Mouse (Mus musculus): ENCODE results near the gene Enah. TPM values are rescaled to one million over a fixed set of nuclear protein-coding genes. Genes with fewer than 3 reads are reported as not detected.

The Enah gene
- polyA plus RNA-seq, 1 experiment from 2014 or later: 37.9 TPM

DNA sequence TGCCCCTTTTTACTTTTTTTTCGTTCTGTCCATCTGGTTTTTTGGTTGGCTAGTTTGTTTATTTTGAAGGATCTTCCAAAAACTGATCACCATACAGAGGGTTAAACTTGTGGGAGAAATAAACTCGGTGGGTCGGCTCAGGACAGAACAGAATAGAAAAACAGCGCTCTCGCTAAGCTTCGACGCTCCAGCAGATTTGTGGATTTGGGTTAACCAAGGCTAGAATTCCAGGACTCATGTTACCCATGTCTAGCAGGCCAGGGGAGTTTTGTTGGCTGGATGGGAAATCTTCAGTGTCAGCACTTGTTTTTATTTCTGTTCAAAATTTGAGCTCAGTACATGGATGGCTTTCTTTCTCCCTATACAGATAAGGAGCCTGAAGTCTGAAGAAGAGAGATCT, 30.0 kb upstream of the Enah start:
- ATAC-seq (ENCODE audit: low FRiP score): no peak
- H3K4me2 ChIP-seq: no peak overlapping the region
- WGBS: 75% methylated on average over 7 of the region's 7 CpGs

DNA sequence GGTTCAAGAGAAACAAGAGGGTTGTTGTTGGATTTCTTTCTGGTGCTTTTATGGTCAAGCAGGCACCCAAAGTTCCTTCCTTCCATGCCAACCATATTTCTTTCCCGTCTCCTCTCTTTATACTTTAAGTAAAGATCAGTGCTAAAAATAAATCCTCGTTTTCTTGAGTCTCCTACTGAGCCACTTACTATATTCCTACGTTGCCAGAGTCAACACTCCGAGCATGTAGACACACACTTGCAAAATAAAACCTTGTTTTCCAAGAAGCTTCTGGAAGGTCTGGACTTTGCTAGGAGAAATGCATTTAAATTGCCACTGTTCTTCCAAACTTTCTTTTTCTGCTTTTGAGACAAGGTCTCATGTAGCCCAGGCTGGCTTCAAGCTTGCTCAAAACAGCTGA, 28.3 kb upstream of the Enah start:
- Histone ChIP-seq H3K36me3 (no peaks in the 10 kb centered on the region), H3K4me2 (no peak overlapping the region), H3K27me3 (no peaks in the 10 kb centered on the region), H3K4me3 (no peak overlapping the region), H3K9ac (no peak overlapping the region), H3K27ac (no peak overlapping the region), H3K9me3 (no peaks in the 10 kb centered on the region), H3K4me1 (replicated peaks) (peaks cover 19% of the 10 kb centered on the region)
- ATAC-seq (ENCODE audit: low FRiP score): no peak
- 92% methylated on average over 4 of the region's 4 CpGs for WGBS

More for the DNA sequence above, 30.0 kb upstream of the Enah start:
- Histone ChIP-seq H3K9ac (no peak overlapping the region), H3K4me1 (replicated peaks) (peaks cover 20% of the 10 kb centered on the region), H3K9me3 (no peaks in the 10 kb centered on the region), H3K27me3 (no peaks in the 10 kb centered on the region), H3K27ac (no peak overlapping the region), H3K36me3 (no peaks in the 10 kb centered on the region), H3K4me3 (no peak overlapping the region)

DNA sequence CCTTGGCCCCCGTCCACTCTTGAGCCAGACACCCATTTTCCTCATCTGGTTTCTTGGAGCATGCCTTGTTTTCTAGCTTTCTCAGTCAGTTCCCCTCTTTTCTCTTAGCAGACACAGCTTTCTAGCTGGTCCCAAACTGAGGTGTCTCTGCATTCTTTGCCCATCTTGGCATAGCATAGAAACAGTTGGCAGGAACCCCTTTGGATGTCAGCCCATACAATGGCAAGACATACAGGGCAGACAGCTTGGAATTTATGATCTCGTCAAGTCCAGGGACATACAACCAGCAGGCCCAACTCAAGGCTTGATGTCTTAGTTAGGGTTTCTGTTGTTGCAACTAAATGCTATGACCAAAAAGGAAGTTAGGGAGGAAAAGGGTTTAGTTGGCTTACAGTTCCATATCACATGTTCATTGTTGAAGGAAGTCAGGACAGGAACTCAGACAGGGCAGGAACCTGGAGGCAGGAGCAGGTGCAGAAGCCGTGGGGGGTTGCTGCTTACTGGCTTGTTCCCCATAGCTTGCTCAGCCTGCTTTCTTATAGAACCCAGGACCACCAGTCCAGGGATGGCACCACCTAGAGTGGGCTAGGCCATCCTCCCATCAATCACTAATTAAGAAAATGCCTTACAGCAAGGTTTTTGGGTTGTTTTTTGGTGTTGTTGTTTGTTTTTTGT, 27.4 kb upstream of the Enah start:
- H3K27ac ChIP-seq: no peak overlapping the region
- H3K9me3 ChIP-seq: no peaks in the 10 kb centered on the region
- ATAC-seq (ENCODE audit: low FRiP score): no peak
- H3K4me2 ChIP-seq: no peak overlapping the region
- no peak overlapping the region for H3K9ac ChIP-seq
- peaks cover 14% of the 10 kb centered on the region for H3K4me1 ChIP-seq (replicated peaks)
- H3K4me3 ChIP-seq: no peak overlapping the region
- no peaks in the 10 kb centered on the region for H3K27me3 ChIP-seq
- no peaks in the 10 kb centered on the region for H3K36me3 ChIP-seq
- WGBS: 94% methylated on average over 3 of the region's 3 CpGs

DNA sequence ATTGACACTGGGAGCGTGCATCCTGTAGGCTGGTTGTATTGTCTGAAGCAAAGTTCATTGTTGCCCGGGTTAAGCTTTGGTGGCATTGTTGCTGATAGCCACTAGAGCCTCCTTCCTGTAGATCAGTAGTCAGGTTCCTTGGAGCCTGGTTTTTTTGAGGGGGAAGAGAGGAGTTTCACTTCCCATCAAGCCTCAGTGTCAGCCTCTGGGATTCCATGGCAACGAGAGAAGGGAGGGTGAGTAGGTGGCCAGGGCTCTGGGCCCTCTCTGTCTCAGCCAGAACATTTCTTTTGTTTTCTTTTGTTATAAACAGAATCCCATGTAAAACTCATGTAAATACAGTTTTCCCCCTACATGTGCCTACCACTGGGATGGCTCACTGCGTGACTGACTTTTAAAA, 25.4 kb upstream of the Enah start:
- no peak for ATAC-seq (ENCODE audit: low FRiP score)
- peaks cover 14% of the 10 kb centered on the region for H3K4me1 ChIP-seq (replicated peaks)
- WGBS: 38% methylated on average over 4 of the region's 4 CpGs

DNA sequence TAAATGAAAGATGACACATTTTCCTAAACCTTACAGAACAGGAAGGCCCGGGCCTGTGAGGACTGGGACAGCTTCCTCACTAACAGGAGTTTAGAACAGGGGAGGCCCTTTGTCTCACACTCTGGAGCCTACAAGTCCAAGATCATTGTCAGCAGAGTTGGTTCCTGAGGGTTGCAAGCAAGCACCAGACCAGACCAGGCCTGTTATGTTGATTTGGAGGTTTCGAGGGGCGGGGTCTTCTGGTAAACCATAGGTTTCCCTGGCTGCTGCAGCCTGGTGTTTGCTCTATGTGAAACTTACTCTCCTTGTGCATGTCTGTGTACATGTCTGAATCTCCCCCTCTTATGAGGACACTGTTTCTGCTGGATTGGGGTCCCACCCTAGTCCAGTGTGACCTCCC, 20.7 kb upstream of the Enah start:
- H3K4me3 ChIP-seq: no peak overlapping the region
- H3K36me3 ChIP-seq: no peaks in the 10 kb centered on the region
- no peaks in the 10 kb centered on the region for H3K27me3 ChIP-seq
- H3K4me2 ChIP-seq: no peak overlapping the region
- H3K4me1 ChIP-seq (replicated peaks): peaks cover 9% of the 10 kb centered on the region
- H3K9me3 ChIP-seq: no peaks in the 10 kb centered on the region
- H3K9ac ChIP-seq: no peak overlapping the region
- ATAC-seq (ENCODE audit: low FRiP score): no peak
- H3K27ac ChIP-seq: no peak overlapping the region
- WGBS: 98% methylated on average over 3 of the region's 3 CpGs

More for the DNA sequence above, 25.4 kb upstream of the Enah start:
- Histone ChIP-seq H3K4me2 (no peak overlapping the region), H3K27ac (peak overlapping the region; percentile 50; the same call in 1 of the 2 replicates), H3K27me3 (no peaks in the 10 kb centered on the region), H3K4me3 (no peak overlapping the region), H3K9ac (no peak overlapping the region; the same call in 1 of the 2 replicates), H3K9me3 (no peaks in the 10 kb centered on the region), H3K36me3 (no peaks in the 10 kb centered on the region)

DNA sequence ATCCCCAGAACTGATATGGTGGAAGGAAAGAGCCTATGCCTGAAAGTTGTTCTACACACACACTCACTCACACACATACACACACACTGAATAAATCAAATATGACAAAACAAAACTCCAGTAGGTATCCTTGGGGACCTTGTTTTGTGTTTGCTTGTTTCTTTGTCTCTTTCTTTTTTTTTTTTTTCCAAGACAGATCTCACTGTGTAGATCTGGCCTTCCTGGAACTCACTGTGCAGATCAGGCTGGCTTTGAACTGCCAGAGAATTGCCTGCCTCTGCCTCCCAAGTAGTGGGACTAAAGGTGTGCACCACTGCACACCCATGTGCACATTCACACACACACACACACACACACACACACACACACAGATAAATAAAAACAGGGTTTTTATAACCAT, 12.0 kb upstream of the Enah start:
- Histone ChIP-seq H3K27me3 (no peaks in the 10 kb centered on the region), H3K36me3 (no peaks in the 10 kb centered on the region), H3K27ac (no peak overlapping the region), H3K9ac (no peak overlapping the region), H3K4me2 (no peak overlapping the region), H3K4me3 (no peak overlapping the region), H3K4me1 (replicated peaks) (no peaks in the 10 kb centered on the region), H3K9me3 (no peaks in the 10 kb centered on the region)
- ATAC-seq (ENCODE audit: low FRiP score): no peak

DNA sequence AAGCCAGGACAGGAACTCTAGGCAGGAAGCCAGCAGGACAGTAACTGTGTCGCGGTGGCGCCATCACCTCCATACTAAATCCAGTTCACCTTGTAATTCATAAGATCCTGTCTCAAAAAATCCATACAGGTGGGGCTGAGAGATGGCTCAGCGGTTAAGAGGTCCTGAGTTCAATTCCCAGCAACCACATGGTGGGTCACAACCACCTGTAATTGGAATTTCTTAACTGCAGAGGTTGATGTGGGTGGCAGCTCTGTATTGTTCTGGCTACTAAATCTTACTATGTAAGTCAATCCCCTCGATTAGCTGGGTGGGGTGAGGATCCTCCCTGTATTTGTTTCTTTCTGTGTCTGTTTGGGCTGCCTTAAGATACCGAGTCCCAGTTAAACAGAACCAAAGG, 11.3 kb upstream of the Enah start:
- no peaks in the 10 kb centered on the region for H3K36me3 ChIP-seq
- whole genome bisulfite sequencing: 89% methylated on average over 6 of the region's 6 CpGs
- H3K9me3 ChIP-seq: no peaks in the 10 kb centered on the region
- no peak overlapping the region for H3K4me2 ChIP-seq
- H3K9ac ChIP-seq: no peak overlapping the region
- no peak overlapping the region for H3K4me3 ChIP-seq
- no peaks in the 10 kb centered on the region for H3K27me3 ChIP-seq
- no peak for ATAC-seq (ENCODE audit: low FRiP score)
- no peaks in the 10 kb centered on the region for H3K4me1 ChIP-seq (replicated peaks)
- no peak overlapping the region for H3K27ac ChIP-seq

DNA sequence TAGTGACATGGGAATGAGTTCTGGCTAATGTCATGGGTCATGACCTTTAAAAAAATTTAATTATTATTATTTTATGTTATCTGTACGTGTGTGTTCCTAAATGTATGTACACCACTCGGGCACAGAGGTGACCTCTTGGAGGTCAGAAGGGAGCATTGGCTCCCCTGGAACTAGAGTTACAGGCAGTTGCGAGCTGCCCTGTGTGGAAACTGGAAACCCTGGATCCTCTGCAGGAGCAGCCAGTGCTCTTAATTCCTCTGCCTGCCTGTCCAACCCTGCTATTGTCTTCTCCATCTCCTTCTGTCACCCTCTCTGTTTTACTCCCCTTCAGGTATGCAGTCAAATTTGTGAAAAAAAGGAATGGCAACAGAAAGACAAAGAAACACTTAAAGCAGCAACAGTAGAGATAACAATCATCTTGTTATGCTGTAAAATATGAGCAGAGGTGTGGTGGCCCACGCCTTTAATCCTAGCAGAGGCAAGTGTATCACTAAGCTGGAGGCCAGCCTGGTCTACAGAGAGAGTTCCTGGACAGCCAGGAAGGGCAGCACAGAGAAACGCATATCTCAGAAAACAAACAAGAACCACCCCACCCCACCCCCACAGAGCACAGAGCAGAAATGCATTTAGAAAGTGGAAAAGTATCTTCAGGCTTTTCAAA, 10.3 kb upstream of the Enah start:
- no peak overlapping the region for H3K27ac ChIP-seq
- H3K36me3 ChIP-seq: no peaks in the 10 kb centered on the region
- no peaks in the 10 kb centered on the region for H3K27me3 ChIP-seq
- peaks cover 5% of the 10 kb centered on the region; the same call in 1 of the 2 replicates for H3K4me1 ChIP-seq (replicated peaks)
- no peak overlapping the region for H3K4me3 ChIP-seq
- no peak for ATAC-seq (ENCODE audit: low FRiP score)
- H3K4me2 ChIP-seq: no peak overlapping the region
- H3K9ac ChIP-seq: no peak overlapping the region
- no peaks in the 10 kb centered on the region for H3K9me3 ChIP-seq
- WGBS: 69% methylated on average over 5 of the region's 5 CpGs

DNA sequence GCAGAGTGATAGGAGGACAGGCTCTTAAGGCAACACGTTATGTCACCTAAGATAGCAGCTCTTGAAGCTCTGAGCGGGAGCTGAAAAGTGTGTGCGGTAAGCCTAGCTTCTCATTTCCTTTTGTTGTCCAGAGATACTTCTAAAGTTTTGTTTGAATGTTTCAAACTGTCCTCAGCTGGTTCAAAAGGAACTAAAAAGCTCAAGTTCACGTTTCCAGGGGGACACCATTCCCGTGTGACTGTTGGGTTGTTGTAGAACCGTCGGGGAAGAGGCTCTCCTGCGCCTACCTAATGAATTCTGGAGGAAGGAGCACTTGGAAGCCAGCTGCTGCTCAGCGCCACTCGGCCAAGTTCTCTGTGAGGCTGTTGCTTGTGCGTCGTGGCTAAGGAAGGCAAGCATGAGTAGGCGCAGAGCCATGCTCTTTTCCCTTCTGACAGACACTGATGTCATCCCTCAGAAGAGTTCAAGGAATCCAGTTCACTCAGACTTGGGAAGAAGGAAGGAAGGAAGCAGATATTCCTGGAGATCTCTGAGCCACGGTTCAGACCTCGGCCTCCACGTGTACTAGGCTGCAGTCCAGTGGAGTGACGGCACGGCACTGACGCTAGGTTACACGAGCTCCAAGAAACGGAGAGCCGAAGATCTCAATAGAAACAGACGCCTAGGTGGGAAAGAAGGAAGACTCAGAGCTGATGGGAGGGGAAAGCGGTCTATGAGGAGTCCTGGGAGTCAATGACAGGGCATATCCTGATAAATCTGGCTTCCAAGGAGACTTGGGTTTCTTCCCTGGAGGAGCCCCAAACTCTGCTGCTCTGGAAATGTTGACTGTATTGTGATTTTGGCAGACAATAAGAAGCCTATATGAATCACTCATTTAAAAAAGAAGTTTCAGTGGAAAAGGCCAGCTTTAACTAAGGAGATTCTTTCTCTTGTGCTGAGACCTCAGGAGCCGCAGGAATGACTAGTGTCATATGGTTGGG, 8.7 kb upstream of the Enah start:
- H3K4me1 ChIP-seq (replicated peaks): peaks cover 5% of the 10 kb centered on the region; the same call in 1 of the 2 replicates
- no peaks in the 10 kb centered on the region for H3K27me3 ChIP-seq
- no peak overlapping the region for H3K4me3 ChIP-seq
- 85% methylated on average over 25 of the region's 25 CpGs for WGBS
- no peak for ATAC-seq (ENCODE audit: low FRiP score)
- H3K27ac ChIP-seq: no peak overlapping the region
- H3K36me3 ChIP-seq: no peaks in the 10 kb centered on the region
- H3K4me2 ChIP-seq: no peak overlapping the region
- no peaks in the 10 kb centered on the region for H3K9me3 ChIP-seq
- no peak overlapping the region for H3K9ac ChIP-seq

DNA sequence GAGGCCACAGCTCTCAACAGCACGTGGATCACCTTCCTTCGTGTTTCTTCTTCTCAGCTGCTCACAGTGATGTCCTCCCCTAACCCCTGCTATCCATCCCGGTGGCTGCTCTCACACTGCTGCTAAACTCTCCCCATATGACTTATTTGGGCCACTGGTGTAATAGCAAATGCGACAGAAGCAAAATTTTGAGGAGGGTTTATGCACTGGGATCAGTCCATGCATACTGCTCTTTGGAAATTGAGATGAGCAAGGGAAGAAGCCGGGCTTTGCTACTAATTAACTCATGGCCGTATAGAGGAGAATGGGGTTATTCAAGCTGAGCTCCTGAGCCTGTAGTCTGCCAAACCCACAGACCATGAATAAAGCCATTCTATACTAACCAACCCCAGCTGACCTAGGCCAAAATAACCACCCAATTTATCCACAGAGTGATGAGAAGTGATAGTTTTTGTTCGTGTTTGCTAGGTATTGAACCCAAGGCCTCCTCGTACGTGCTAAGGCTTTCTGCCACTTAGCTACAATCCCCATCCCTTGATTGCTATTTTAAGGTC, 7.7 kb upstream of the Enah start:
- no peak overlapping the region for H3K4me3 ChIP-seq
- peaks cover 8% of the 10 kb centered on the region; the same call in 1 of the 2 replicates for H3K4me1 ChIP-seq (replicated peaks)
- ATAC-seq (ENCODE audit: low FRiP score): no peak
- H3K27ac ChIP-seq: no peak overlapping the region
- H3K36me3 ChIP-seq: no peaks in the 10 kb centered on the region
- 59% methylated on average over 9 of the region's 9 CpGs for WGBS
- H3K27me3 ChIP-seq: no peaks in the 10 kb centered on the region
- no peaks in the 10 kb centered on the region for H3K9me3 ChIP-seq
- no peak overlapping the region for H3K9ac ChIP-seq
- H3K4me2 ChIP-seq: no peak overlapping the region

DNA sequence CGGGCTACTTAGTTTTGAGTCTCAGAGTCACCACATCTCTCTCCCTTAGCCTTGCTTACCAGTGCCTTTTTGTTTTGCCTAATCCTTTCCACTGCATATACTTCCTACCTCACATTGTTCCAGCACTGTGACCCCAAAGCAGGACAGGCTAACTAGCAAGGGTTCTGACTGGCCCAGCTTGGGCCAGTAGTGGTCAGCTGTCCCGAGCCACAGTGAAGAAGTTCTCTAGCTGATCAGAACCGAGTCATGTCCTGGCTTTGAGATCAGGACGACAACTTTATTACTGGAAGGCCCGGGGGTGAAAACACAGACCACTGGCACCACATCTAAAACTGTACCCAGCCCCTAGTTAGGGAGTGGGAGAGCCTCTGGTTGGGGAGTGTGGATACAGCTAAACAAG, 7.0 kb upstream of the Enah start:
- Histone ChIP-seq H3K9me3 (no peaks in the 10 kb centered on the region), H3K27ac (no peak overlapping the region), H3K4me3 (no peak overlapping the region), H3K9ac (no peak overlapping the region), H3K27me3 (no peaks in the 10 kb centered on the region), H3K36me3 (no peaks in the 10 kb centered on the region), H3K4me2 (no peak overlapping the region), H3K4me1 (replicated peaks) (peaks cover 13% of the 10 kb centered on the region)
- 89% methylated on average over 5 of the region's 5 CpGs for WGBS
- ATAC-seq (ENCODE audit: low FRiP score): no peak

DNA sequence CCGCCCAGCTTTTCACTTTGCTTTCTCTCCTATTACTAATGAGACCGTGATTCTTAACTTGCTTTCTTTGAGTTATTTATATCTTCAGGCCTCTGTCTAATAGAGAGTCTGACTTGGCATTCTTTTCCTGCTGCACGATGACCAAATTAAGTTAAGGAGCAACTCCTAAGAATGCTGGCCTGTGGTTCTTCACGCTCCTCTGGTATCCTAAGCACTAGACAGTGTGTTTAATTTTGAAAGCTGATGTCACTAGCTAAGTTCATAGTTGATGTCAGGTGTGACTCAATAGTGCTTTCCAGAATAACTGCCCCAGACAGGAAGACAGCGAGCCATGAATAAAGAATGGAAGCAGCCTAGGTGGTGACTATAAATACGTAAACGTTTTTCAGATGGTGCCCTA, 6.3 kb upstream of the Enah start:
- no peaks in the 10 kb centered on the region for H3K9me3 ChIP-seq
- H3K27me3 ChIP-seq: no peaks in the 10 kb centered on the region
- ATAC-seq (ENCODE audit: low FRiP score): no peak
- H3K36me3 ChIP-seq: no peaks in the 10 kb centered on the region
- no peak overlapping the region for H3K27ac ChIP-seq
- peaks cover 20% of the 10 kb centered on the region for H3K4me1 ChIP-seq (replicated peaks)
- H3K4me2 ChIP-seq: no peak overlapping the region
- no peak overlapping the region for H3K9ac ChIP-seq
- H3K4me3 ChIP-seq: no peak overlapping the region
- 80% methylated on average over 7 of the region's 7 CpGs for WGBS
